Mouse (Mus musculus) gastrocnemius, adult 2 months (tissue): ENCODE measurements around the gene Plcb4. TPM values are rescaled to one million over a fixed set of nuclear protein-coding genes. Genes with fewer than 3 reads are reported as not detected.

ENCODE experiments used
- DNase-seq: peaks from one replicate; pipeline ENCODE4 v3.0.0; 2022
- H3K27ac ChIP-seq: fragments of 200-600 bp; 2 replicates; pipeline ENCODE4 v1.8.1; 2022; ENCODE audit warnings: mild to moderate bottlenecking
- H3K4me3 ChIP-seq: fragments of 200-600 bp; 2 replicates; pipeline ENCODE4 v1.8.1; 2022; ENCODE audit warnings: mild to moderate bottlenecking, moderate library complexity
- CTCF ChIP-seq: fragments of 200-600 bp; IDR thresholded peaks from 2 replicates; pipeline ENCODE4 v1.8.1; 2022; ENCODE audit warnings: antibody characterized with exemption, mild to moderate bottlenecking, moderate library complexity
- intact Hi-C: fragments of 180-260 bp; cut with DNase I; formaldehyde crosslinking; loops from one replicate; pipeline ENCODE4 v1.15.1; 2025
- total RNA-seq, 2 experiments: library from RNA; stranded (reverse); gene quantifications; 2 replicates each; pipeline ENCODE4 v1.2.3; 2021

The Plcb4 gene
- total RNA-seq, 2 experiments from 2014 or later, result 19.7 to 21.8 TPM

GRCm38 (mm10) chr2:135993314-135993713, 334.5 kb downstream of the Plcb4 start:
- Histone ChIP-seq H3K27ac (no peak overlapping the region), H3K4me3 (no peak overlapping the region)
- intact Hi-C loops, result no loop called here
- no peak for DNase-seq
- no peak for TF ChIP-seq CTCF

DNA sequence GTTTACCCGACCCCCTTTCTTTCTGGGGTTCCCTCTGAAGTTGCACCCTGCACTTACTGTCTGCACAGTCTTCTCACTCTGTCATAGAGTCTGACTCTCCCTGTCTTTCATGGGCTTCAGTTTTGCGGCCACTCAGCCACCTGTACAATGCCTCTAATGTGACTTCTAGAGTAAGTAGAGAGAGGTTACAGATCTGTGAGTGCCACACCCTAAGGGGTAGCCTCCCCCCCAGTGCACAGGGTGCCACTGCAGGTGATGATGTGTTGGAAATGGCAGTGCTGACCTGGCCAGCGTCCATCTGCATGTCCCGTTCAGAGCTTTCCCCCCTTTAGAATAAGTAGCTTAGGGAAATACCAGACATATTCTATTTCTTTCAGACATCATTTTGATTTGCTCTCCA, 336.4 kb downstream of the Plcb4 start:
- no peak overlapping the region for H3K27ac ChIP-seq
- H3K4me3 ChIP-seq, result no peak overlapping the region
- DNase-seq, result no peak
- intact Hi-C loops, result no loop called here
- TF ChIP-seq CTCF, result no peak

DNA sequence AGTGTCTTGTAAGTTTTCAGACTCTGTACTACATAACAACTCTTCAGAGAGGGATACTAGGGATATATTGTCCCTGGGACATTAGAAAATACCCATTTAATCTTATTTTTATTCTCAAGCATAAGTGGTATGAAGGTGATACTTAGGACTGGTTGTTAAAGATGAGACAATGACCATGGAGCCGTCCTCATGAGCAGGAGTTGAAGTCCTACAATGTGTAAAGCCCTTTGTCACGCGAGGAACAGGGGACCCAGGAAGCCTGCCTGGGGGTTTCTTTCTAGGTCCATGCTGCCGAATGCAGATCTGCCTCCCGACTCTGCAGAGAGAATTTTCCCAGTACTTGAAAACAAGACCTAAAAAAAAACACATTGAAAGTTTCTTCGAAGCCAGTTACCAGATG, 338.1 kb downstream of the Plcb4 start:
- intact Hi-C loops, result no loop called here
- no peak for TF ChIP-seq CTCF

DNA sequence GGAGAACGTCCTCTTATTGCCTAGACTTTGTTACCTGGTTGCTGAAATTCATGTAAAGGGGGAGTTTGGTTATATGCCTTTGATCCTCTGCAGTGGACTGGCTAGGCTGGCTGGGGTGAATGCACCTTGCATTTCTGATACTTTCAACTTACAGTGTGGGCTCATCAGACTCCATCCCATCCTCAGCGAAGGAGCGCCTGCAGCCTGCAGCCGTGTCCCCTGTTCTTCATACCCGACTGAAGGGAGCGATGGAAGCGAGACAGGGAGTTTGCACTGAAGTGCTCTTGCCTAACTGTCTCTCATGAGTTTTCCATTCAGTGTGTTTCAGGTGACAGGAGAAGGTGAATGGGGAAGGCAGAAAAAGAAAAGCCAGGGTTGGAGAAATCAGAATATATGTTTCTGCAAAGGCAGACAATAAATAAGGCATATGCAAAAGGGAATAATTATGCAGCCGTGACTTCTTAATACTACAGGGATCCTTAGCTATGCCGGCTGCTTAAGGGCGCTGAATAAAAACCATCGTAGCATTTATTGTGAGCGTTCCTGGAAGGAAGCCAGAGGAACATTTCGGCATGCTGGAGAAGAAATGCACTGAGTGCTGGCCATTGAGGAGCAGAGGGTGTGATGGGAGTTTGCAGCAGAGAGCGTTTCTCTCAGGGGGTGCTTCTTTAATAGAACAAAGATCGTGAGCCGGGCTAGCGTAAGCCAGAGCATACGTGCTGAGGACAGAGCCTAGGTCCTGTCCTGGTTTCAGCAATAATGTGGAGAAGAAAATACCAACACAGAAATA, 338.7 kb downstream of the Plcb4 start:
- no peak overlapping the region for H3K27ac ChIP-seq
- no peak for TF ChIP-seq CTCF
- no peak overlapping the region for H3K4me3 ChIP-seq
- DNase-seq, result no peak
- intact Hi-C loops, result no loop called here

More for the DNA sequence above, 338.1 kb downstream of the Plcb4 start:
- DNase-seq, result no peak
- H3K4me3 ChIP-seq, result no peak overlapping the region
- no peak overlapping the region for H3K27ac ChIP-seq

- intact Hi-C loops, result no loop called here
- H3K4me3 ChIP-seq, result no peak overlapping the region
- no peak for DNase-seq
- no peak for TF ChIP-seq CTCF
- no peak overlapping the region for H3K27ac ChIP-seq
These were observed 340.1 kb downstream of the Plcb4 start for GRCm38 (mm10) chr2:135998886-135999285.

DNA sequence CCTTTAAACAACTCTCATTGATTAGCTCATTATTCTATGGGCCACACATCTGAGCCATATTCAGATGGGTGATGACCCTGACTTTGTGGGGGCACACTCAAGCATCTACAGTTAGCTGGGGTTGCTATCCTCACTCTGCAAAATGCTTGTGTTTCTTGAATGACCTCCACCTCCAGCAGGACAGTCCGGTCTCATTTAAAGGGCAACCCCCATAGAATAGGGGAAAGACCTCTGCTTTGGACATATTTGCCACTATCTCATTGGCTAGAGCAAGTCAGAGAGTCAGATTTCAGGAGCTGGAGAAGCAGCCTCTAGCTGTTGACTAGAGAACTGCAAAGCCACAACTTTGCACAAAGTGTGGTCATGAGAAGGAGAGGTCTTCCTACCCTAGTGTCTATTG, 340.6 kb downstream of the Plcb4 start:
- H3K27ac ChIP-seq, result no peak overlapping the region
- DNase-seq, result no peak
- no peak for TF ChIP-seq CTCF
- no peak overlapping the region for H3K4me3 ChIP-seq
- intact Hi-C loops, result no loop called here

GRCm38 (mm10) chr2:136000933-136001332, 342.1 kb downstream of the Plcb4 start:
- intact Hi-C loops, result no loop called here
- no peak overlapping the region for H3K27ac ChIP-seq
- no peak for TF ChIP-seq CTCF
- no peak overlapping the region for H3K4me3 ChIP-seq
- DNase-seq, result no peak

DNA sequence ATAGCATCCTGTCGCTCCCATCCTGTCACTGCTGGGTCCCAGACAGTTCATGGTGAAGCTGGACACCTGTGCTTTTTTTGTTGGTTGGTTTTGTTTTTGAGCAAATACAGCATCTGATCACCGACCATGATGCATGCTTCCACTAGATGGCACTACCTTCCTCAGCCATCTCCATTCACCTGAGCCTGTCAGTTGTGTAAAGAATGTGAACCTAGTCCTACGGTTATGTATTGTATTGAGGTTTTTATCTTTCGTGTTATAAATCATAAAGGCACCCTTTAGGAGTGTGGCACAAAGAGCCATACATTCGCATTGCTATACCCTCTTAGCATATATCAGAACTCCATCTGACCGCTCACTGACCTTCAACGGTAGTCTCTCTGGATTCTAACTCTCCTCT, 343.3 kb downstream of the Plcb4 start:
- intact Hi-C loops, result no loop called here
- H3K27ac ChIP-seq, result no peak overlapping the region
- DNase-seq, result no peak
- TF ChIP-seq CTCF, result peak; percentile 48
- H3K4me3 ChIP-seq, result no peak overlapping the region

DNA sequence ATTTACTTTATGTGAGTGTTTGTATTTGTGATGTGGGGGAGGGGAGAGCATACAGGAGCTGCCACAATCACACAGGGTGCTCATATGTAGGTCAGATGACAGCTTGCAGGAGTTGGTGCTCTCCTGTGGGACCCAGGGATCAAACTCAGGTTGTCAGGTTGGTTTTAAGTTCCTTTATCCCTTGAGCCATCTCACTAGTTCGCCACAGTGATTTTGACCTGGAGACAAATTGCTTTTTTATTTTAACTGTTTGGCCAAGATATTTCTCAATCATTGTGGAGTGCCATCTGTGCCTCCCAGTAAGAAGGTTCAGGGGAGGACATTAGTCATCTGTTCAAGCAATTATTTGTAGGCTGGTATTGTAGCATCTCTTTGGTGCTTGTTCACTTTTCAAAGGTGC, 345.0 kb downstream of the Plcb4 start:
- no peak overlapping the region for H3K4me3 ChIP-seq
- intact Hi-C loops, result no loop called here
- no peak overlapping the region for H3K27ac ChIP-seq
- DNase-seq, result no peak
- no peak for TF ChIP-seq CTCF

GRCm38 (mm10) chr2:136006280-136006679, 347.5 kb downstream of the Plcb4 start:
- TF ChIP-seq CTCF, result no peak
- intact Hi-C loops, result no loop called here

GRCm38 (mm10) chr2:136012759-136013158, 353.9 kb downstream of the Plcb4 start:
- no peak overlapping the region for H3K4me3 ChIP-seq
- no peak for TF ChIP-seq CTCF
- intact Hi-C loops, result no loop called here
- H3K27ac ChIP-seq, result no peak overlapping the region
- no peak for DNase-seq

More at GRCm38 (mm10) chr2:136006280-136006679, 347.5 kb downstream of the Plcb4 start:
- Histone ChIP-seq H3K27ac (no peak overlapping the region), H3K4me3 (no peak overlapping the region)
- no peak for DNase-seq

DNA sequence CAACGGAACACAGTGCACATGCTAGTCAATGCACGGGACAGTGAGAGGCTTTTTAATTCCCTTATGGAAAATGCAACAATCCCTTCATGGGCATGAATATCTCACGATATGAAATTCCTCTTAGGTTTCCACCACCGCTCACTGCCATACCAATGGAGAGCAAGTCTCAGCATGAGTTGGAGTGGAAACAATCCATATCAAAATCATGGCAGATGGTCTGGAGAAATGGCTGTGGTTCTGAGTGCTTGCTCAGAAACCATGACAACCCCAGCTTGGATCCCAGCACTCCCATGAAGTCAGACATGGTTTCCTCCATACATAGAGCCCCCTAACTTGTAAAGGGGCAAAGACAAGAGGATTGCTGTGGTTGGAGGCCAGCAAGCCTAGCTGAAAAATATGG, 389.7 kb downstream of the Plcb4 start:
- TF ChIP-seq CTCF, result no peak
- Histone ChIP-seq H3K27ac (no peak overlapping the region), H3K4me3 (no peak overlapping the region)
- DNase-seq, result no peak
- intact Hi-C loops, result no loop called here

DNA sequence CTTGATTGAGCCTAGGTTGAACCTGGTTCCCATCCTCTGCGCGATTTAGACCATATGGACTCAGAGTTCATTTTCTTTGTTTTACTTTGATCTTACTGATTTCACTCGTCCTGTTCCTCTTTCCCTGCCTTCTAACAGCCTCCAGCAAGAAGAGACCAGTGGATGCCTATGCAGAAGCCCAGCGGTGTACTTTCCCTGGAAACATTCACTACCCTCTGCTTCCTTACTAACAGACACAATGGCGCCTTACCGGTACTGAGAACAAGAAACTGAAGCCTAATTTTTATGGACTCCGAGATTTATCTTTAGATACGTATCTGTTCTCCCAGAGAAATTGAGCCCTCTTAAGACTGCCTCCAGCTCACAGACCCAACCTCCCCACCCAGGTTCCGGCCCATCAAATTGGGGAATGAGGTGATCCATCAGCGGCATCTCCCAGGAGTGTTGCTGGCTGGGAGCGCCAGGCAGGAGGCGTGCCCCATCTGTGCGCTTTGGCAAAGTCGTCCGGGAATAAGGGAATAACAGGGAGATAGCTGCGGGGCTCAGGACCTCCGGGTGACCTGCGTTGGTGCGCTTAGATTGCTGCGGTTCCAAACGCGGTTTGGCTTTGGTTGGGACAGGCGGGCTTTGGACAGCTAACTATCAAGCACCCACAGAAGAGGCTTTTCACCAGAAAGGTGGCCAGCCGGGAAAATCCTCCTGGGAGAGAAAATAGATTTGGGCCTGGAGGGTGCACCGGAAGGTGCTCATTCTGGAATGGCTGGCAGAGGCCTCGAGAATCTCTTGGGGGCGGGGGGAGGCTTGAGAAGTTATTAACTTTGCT, 392.2 kb downstream of the Plcb4 start:
- peak overlapping the region; percentile 41 for H3K4me3 ChIP-seq
- no peak for DNase-seq
- no peak overlapping the region for H3K27ac ChIP-seq
- intact Hi-C loops, result no loop called here
- TF ChIP-seq CTCF, result no peak
